Mouse (Mus musculus) megakaryocyte progenitor cell, adult 5-6 weeks (primary cell): ENCODE measurements around the gene Cnfn. TPM values are rescaled to one million over a fixed set of nuclear protein-coding genes. Genes with fewer than 3 reads are reported as not detected.

ENCODE experiments used
- ATAC-seq: replicated peaks from 2 replicates; pipeline ENCODE4 v1.8.0; 2016; ENCODE audit warnings: mild to moderate bottlenecking, moderate TSS enrichment, inconsistent platforms; ENCODE audit not compliant: poor library complexity
- total RNA-seq, 2 experiments: library from RNA; stranded (forward) in 1 of 2; stranded (reverse) in 1 of 2; fragments of 157-497, 149-512 nt in 1 of 2; fragments of 200-1000 nt in 1 of 2; gene quantifications; 2 replicates each; pipeline versions ENCODE4 v1.2.3 to v1.2.4; 2015 to 2017

Cnfn gene
- total RNA-seq, 2 experiments from 2014 or later, result not detected

DNA sequence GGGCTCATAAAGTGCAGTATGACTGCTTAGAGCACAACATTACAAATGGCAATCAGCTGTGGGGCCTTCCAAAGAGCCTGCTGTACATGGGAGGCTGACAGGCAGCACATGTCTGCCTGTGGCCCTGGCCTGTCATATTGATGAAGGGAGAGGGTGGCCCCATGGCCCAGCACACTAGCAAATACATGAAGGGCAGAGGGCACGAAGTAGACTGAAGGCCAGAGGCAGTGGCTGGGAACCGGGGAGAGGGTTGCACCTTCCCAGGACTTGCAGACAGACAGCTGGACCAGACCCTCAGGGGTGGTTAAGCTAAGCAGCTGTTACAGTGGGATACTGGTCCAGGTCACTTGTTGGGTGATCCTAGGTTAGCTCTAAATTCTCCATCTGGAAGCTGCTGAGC, 21.5 kb upstream of the Cnfn start:
- no peak for ATAC-seq

DNA sequence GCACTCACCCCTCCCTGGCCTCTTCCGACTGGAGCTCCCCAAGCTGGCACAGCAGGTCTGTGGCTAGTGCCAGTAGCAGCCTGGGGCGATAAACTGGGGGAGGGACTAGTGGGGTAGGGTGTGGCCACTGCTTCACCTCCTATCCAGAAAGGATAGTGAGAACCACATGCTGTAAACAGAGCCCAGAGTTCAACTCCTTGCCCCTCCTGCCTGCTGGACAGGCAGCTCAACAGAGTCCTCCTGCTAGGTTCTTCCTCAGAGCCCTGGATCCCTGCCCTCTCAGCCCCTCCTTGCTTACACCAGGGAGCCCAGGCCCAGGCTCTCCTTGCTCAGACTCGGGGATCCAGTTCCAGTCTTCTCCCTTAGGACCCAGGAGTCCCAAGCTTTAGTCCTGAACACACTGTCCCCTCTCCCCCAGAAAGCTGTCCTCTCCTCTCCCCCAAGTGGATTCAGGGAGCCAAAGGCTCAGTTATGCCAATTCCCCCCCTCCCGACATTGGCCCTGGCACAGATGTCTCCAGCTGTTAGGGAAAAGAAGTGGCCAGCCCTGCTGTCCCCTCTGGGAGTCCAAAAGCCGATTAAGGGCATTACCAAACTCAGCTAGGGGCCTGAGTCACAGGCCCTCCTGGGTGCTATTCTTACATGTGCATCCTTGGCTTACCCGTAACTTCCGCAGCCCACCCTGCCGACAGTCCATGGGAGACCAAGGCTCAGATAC, 20.7 kb upstream of the Cnfn start:
- peak; percentile 88 for ATAC-seq

DNA sequence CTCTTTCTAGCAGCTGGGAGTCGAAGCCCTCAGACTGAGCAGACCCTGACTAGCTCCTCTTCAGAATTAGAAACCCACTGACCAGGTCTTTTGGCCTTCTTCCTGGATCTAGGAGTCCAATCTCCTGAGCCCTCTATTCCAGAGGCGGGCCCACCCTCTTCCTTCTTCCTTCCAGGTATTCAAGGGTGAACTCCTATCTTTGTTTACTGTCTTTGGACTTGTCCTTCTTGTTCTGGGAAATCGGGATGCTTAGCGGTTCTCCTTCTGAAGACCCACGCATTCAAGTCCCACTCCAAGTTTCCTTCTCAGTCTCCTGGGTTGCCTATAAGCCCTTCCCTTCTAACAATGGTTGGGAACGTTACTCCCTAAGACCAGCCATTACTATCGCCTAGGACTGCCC, 19.4 kb upstream of the Cnfn start:
- no peak for ATAC-seq

DNA sequence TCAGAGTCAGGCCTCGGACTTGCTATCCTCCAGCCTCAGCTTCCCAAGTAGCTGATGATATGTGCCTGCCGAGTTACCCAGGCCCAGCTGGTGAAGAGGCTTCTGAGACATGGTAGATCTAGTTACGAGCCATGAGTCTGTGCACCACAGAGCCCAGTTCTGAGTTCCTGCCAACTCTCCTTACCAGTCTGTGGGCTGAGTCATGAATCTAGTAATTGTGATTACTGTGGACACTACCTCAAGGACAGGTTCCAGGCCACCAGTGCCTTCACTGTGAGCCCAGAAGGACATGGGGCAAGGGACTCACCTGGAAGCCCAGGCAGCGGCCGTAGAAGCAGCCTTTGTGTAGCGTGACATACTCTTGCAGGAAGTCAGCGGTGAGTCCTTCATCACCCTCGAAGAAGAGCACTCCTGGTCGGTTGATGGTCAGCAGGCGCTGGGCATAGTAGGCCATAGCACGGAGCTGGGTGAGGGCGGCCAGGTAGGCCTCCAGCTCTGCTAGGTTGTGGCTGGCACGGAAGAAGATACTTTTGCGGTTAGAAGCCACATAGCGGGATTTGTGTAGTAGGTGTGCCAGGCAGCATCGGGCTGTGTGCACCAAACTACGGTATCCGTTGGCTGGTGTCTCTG, 18.4 kb upstream of the Cnfn start:
- ATAC-seq, result no peak

DNA sequence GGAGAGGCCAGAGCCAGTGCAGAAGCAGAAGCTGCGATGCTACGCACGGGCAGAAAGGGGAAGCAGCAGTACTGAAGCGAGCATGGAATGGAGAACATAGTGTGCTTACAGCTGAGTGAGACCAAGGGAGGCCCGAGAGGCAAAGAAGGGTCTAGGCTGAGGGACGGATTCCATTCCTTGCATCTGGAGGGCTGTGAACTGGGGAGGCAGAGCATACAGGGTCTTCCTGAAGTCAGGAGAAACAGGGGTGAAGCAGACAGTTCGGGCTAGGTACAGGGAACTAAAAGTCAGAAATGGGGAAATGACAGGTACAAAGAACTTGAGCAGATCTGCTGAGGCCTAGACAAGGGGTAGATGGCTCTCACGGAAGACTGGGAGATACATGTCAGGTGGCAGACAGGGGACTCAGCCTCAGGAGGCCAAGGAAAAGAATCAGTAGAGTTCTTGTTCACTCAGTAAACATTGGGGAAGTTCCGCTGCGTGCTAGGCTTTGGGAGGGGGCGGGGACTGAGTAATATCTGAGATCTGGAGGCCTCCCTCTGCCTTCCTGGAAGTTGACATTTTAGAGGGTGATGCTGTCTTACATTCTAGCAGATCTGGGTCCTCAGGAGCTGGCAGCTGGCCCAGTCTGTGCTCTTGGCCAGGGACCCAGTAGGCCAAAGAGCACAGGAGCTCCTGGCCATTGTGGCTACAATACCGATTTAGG, 16.5 kb upstream of the Cnfn start:
- ATAC-seq, result peak; percentile 49

DNA sequence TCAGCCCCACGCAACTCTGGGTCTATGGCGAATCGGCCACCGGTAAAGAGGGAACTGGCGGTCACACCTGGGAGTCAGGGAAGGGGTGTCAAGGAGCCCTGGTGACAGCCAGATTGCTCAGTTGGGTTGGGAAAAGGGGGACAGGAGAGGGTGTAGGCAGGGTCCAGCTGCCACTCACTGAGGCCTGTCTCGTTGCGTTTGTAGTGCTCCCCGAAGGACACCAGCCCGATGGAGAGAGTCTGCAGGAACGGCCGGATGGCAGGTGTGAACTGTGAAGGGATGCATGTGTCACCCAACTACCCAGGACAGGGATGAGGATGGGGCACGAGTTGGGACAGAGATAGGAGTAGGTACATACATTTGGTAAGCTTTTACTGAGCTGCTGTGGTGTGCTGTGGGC, 15.7 kb upstream of the Cnfn start:
- ATAC-seq, result no peak

DNA sequence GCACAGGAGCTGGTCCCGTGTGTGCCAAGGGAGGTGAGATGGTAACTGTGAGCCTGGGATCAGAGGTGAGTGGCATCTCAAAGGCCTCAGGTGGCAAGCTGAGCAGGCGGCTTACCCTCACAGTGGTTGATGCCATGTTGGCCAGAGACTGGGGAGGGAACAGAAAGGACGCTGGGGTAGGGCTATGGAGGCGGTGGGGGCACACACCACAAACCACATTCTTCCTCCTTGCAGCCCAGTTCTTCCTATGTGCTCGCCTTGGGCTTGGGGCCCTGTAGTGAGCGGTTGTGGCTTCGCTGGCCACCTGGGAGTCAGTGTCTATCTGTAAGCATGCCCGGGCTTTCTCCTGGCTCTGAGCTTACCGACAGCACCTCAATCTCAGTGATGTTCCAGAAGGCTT, 15.3 kb upstream of the Cnfn start:
- ATAC-seq, result peak; percentile 59

DNA sequence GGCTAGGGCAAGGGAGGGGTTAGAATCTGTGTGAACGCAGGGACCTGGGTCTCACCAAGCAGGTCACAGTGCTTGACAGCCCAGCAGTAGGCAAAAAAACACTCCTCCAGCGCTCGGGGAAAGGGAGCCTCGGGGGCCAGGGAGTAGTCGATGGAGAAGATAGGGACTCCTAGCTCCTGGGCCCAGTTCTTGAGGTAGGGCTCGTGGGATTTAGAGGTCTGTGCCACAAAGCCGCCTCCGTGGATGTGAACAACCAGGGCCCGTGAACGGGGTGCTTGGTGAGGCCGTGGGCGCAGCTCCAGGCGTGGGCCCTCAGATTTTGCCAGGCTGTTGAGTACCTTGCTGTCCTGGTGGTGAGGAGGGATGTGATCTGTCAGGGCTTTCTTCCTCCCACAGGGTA, 14.8 kb upstream of the Cnfn start:
- no peak for ATAC-seq

DNA sequence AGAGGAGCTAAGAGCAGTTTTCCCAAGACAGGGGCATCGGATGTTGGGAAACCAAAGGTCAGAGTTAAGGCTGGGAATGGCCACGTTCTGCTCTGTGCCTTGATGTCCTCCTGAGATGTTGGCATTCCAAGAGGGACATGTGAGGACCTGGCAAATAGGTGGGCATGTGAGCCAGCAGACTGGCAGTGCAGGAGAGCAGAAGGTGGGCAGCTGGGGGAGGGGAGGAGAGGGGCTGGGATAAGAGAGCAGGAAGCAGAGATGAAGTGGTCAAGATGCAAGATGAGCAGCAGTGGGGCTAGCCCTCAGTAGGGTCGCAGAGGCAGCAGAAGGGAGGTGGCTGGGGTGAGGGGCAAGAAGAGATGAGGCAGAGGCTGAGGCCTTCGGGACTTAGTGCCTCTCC, 14.4 kb upstream of the Cnfn start:
- no peak for ATAC-seq

DNA sequence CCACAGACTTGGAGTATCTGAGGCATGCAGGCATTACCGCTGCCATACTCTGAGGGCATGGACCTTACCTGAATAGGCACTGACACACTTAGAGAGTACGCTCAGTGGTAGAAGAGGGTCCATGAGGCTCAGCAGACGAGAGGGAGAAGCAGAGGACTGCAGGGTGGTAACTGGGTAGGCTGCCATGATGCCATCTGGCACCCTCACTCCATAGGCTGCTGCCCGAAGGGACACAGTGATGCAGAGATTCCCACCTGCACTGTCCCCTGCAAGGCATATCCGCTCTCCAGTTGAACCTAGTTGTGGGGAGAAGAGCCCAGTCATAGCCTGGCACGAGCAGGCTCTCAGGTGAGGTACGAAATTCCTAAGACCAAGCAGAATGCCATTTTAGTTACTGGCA, 13.9 kb upstream of the Cnfn start:
- ATAC-seq, result no peak

DNA sequence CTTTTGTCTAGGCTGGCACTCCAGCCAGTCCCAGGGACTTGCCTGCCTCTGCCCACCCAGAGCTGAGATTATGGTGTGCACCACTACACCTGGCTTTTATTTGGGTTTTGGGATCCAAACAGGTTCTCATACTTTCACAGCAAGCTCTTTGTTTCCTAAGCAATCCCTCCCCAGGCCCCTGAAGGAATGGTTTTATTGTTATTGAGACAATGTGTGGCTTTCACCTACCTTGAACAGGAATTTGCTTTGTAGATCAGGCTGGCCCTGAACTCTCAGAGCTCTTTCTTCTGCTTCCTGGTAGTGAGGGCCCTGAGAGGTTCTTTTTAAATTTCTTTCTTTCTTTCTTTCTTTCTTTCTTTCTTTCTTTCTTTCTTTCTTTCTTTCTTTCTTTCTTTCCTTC, 13.0 kb upstream of the Cnfn start:
- ATAC-seq, result no peak

DNA sequence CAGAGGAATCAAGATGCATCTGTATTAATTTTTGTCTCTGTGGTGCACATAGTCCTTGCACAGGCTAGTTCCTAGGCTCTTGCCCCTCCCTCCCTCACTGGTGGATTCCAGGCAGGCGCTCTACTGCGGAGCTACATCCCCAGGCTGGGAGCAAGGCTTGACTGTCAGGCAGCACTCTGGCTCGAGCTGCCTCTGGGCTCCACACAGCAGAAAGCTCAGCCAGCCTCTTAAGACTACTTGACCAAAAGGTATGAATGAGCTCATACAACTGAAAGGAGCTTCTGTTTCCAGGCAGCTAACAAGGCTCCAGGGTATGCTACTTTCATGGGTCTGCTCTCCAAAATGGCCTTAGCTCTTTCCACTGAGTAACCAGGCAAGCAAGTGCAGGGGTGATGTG, 11.8 kb upstream of the Cnfn start:
- no peak for ATAC-seq

DNA sequence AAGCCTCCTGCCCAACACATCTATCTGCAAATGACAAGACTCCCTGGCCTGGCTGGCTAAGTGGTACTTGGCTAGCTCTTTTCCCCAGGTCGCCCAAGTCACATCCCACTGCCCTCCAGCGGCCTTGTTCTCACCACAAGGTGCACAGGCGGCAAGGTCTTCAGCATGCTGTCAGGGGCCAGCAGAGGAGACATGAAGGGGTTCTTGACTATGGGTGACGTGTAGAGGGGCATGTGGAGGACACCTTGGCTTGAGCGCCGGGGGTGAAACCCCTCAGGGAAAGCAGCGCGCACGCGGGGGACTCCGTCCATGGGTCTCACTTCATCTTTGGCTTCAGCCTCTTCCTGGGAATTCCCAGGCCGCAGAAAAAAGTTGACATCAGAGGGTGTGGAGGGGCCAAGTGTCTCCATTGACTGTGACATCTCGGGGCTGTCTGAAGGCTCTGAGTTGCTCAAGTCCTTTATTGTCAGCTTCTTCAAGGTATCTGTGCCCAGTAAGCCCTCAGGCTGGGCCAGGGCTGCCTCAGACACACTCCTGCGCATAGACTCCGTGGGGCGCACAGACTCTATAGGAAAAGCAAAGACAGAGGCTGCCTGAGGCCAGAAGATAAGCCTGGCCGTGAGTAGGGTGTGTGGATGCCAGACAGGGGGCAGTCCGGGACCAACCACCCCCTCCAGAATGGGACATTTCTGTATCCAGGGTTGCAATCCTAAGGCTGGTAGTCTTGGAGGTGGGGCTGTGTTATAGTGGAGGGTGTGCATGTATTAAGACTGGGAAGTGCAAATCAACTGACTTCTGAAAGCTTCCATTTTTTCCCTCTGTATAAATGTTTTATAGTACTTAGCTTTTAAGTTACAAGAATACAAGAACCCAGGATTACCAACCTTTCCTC, 11.1 kb upstream of the Cnfn start:
- ATAC-seq, result peak; percentile 51

DNA sequence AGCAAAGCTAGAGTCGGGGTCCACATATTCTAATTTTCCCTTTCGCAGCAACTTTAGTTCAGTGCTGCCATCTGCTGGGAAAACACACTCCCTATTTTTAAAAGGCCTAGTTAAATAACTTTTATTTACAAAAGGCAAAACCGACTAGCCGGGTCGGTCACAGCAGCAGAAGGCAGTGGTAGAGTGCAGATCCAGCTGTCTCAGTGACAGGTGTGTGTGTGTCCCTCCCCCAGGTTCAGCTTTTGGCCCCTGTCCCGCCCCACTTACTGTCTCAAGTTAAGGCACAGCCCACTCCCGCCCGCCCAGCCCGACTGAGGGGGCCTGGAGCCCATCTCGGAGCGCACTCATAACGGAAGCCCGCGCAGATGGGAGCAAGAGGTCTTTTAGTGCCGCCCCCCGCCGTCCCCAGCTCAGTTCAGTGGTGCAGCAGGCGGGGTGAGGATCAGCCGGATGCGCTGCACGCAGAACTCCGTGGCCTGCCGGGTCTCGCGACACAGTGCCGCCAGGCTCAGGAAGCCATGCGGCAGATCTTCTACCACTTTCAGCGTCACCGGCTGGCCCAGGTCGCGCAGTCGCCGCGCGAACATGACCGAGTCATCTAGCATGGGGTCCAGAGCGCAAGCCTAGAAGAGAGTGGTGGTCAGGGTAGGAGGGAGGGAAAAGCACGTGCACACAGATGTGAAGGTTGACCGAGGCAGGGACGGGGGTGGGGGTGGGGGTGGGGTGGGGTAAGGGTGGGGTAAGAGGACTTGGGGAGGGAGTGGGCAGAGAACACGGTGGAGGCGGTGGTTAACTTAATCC, 10.2 kb upstream of the Cnfn start:
- peak; percentile 62 for ATAC-seq

DNA sequence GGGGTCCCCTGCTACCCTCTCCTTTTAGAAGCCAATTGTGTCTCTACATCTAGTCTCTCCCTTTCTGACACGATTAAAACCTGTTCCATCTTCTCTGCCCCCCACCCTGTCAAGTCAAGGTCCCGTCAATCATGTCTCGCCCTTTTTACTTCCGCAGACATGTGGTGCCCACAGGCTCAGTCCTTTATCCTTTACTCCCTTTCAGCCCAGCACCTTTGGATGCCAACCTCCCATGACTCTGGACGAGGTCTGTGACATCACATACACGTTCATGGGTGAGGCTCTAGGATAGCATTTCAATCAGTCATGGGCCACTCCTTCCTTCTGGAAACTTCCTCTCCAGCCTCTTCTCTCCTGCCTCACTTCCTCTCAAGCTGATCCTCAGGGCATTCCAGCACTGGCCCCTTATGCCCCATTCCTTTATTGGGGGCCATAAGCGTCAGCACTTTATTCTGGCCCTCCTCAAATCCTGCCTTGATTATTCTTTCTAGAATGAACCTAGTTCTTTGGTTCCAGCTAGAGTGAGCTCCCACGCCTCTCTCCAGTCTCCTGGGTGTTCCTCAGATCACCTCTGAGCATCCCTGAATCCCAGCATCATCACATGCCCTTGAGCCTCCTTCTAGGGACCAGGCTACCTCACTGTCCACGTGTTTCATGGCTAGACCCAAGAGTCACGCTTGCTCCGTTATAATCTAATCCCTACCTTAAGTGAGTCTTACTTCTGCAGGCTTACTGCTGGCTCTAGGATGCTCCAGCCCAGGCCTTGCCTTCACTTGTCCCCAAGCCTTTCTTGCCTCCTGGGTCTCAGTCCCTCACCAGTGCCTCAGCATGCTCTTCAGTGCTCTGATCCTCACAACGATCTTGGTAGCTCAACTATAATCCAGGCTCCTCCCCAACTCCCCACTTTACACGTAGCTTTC, 8.9 kb upstream of the Cnfn start:
- no peak for ATAC-seq

DNA sequence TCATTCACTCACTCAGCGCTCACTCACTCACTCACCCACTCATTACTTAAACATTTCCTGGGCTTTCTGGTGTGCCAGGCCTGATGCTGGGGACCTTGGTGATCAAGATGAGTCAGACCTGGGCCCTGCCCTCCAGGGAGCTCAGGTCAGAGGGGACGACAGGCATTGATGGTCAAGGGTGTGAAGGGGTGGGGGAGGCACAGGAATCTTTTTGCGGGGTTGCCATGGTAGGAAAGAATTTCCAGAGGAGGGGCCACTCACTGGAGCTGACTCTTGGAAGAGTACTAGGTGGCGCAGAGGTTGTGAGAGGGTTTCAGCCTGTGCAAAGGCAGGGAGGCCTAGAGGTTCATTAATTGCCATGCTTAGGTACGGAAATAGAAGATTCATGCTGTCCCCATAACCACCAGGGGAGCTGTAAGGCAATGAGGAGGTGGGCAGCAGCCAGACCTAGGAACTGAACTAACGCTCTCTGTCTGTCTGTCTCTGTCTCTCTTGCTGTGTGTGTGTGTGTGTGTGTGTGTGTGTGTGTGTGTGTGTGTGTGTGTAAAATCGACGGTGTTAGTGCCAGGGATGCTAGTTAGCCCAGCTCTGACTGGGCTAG, 7.7 kb upstream of the Cnfn start:
- peak; percentile 29 for ATAC-seq

DNA sequence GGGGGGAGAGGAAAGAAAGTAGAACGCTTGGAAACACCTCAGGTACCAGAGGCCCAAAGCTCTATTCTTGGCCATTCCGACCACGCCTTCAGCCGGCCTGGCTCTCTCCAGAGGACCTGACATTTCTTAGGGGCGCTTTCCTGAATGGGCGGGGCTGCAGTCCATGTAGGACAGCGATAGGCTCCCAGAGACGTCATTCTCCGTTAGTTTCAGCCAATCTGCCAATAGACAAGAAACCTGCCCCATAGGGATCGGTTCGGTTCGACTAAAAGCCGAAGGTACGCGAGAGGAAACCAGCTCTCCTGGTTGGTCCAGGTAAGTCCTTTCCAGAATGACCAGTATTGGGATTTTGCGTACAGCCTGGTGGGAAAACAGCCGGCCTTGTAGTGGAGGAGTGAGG, 7.0 kb upstream of the Cnfn start:
- peak; percentile 47 for ATAC-seq

DNA sequence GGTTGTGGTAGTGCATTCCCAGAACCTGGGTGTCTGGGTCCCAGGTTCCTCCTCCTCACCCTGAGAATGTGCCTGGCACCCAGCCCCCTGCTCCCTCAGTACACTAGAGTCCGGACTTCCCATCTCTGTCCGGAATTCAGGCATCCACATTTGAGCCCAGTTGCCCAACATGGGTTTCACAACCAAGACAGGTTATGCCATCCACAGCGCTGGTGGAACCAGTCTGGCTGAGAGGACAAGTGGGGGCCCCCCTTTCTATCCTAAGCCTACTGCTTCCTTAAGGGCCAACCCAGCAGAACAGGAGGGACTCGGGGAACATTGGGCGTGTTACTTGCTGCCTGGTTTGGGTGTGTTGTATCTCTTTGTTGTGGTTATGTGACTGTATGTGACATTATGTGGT, 2.9 kb upstream of the Cnfn start:
- peak; percentile 67 for ATAC-seq

DNA sequence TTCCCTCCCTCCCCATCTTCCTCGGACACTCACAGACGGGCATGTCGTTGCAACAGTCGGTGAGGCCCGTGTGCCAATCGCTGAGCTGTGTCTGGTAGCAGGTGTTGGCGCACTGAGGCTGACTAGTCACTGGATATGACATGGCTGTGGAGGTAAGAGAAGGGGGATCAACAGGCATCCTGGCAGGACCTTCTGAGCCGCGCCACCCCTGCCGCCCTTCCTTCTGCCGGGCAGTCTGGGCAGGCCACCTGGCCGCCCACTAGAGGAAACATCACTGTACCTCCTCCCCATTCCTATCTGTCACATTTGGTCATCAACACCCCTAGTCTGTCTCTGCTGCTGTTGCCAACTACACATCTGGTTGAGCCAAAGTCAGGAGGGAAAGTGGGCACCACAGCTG, 1.2 kb downstream of the Cnfn start:
- ATAC-seq, result no peak
